Mouse (Mus musculus) liver, postnatal 0 days (tissue): ENCODE data around the gene Il11ra1. TPM values are rescaled to one million over a fixed set of nuclear protein-coding genes. Genes with fewer than 3 reads are reported as not detected.
A peak's percentile ranks its signal among the peaks of the same experiment; 100 is the strongest.

ENCODE experiments used
- ATAC-seq: fragments of 200-750 bp; cut with Nextera tagmentation; 2 replicates; pipeline ENCODE4 v1.8.0; 2017; ENCODE audit warnings: mild to moderate bottlenecking, moderate library complexity
- DNase-seq: peaks from one replicate; pipeline ENCODE4 v3.0.0-alpha.2; 2016
- H3K27ac ChIP-seq: fragments of 300-500 bp; sonication (generic); 2 replicates; pipeline ENCODE4 v1.5.1; 2014; ENCODE audit warnings: antibody characterized with exemption, moderate library complexity, mild to moderate bottlenecking, low read depth
- H3K27me3 ChIP-seq: fragments of 300-500 bp; sonication (generic); 2 replicates; pipeline ENCODE4 v1.6.1; 2014; ENCODE audit warnings: low read length, control low read depth, mixed read lengths; ENCODE audit not compliant: insufficient read depth
- H3K36me3 ChIP-seq: fragments of 300-500 bp; sonication (generic); replicated peaks from 2 replicates; pipeline ENCODE4 v1.6.1; 2014; ENCODE audit warnings: mild to moderate bottlenecking, control low read depth, low read length, moderate library complexity, mixed read lengths; ENCODE audit not compliant: insufficient read depth
- H3K4me1 ChIP-seq: fragments of 300-500 bp; sonication (generic); 2 replicates; pipeline ENCODE4 v1.6.1; 2014; ENCODE audit warnings: antibody characterized with exemption, mild to moderate bottlenecking, control low read depth; ENCODE audit not compliant: insufficient read depth
- H3K4me2 ChIP-seq: fragments of 300-500 bp; sonication (generic); 2 replicates; pipeline ENCODE4 v1.6.1; 2014; ENCODE audit warnings: low read depth, mild to moderate bottlenecking, low read length, moderate library complexity, mixed read lengths
- H3K4me3 ChIP-seq: fragments of 300-500 bp; sonication (generic); 2 replicates; pipeline ENCODE4 v1.5.1; 2014; ENCODE audit warnings: low read depth, low read length
- H3K9ac ChIP-seq: fragments of 300-500 bp; sonication (generic); replicated peaks from 2 replicates; pipeline ENCODE4 v1.6.1; 2014; ENCODE audit warnings: mild to moderate bottlenecking, moderate library complexity
- H3K9me3 ChIP-seq: fragments of 300-500 bp; sonication (generic); 2 replicates; pipeline ENCODE4 v1.6.1; 2016; ENCODE audit warnings: mild to moderate bottlenecking, control low read depth, low read length, mixed read lengths
- CTCF ChIP-seq: sonication (generic); IDR thresholded peaks from 2 replicates; pipeline ENCODE4 v1.5.1; 2016; ENCODE audit warnings: antibody characterized with exemption, low read depth
- EP300 ChIP-seq: IDR thresholded peaks from 2 replicates; pipeline ENCODE4 v1.6.1; 2016; ENCODE audit warnings: antibody characterized with exemption, low read depth, mild to moderate bottlenecking
- WGBS: fragments of 180-500 bp; shearing (Covaris S2); extraction: QIAGEN DNeasy Blood & Tissue Kit; methylation state at CpG from one replicate; pipeline ENCODE4 v1.1.7; 2014; ENCODE audit not compliant: insufficient replicate concordance; 5-methylcytosine and 5-hydroxymethylcytosine counted together
- polyA plus RNA-seq: library from polyadenylated mRNA; unstranded; fragments of >200 nt; fragmentation: Nextera tagmentation; extraction: Ambion mirVana; gene quantifications from 2 replicates; pipeline ENCODE4 v1.2.1, GENCODE M21; 2015

Il11ra1 gene
- polyA plus RNA-seq, 1 experiment from 2014 or later, result 28.5 TPM

DNA sequence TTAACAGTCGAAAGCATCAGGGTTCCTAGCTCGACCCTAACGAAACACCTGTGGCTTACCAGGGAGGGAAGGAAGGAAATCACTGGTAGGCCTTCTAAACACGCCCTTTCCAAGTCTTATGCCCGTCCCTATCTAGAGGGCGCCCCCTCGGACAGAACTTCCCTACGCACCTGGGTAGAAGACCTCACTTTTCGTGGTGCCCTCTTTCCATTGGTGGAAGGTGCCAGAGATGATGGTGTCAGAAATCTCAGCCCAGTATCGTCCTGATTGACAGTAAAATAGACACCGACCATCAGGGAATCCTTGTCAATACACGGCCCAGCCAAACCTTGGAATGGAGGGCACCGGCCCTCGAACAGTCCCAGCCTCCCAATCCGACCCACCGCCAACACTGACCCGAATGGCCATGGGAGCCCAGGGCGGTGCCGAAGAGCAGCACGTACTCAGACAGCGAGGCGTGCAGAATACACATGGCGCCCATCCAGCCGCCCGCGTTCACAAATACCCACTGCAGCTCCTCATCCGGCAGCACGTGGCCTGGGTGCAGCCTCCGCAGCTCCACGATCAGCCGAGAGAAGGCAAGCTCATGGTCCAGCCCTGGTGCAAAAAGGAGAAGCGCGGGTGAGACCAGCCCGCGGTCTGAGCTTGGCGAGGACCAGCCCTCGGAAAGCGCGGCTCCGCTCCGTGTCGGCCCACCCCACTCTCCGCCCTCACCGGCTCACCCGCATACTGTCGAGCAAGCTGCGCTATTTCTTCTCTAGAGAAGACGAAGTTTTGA lies 40.8 kb downstream of the Il11ra1 start:
- TF ChIP-seq CTCF (peak; percentile 27; the same call in 1 of the 2 replicates), EP300 (no peak)
- Histone ChIP-seq H3K27ac (peak overlapping the region; percentile 87), H3K4me2 (peak overlapping the region; percentile 91), H3K27me3 (no peaks in the 10 kb centered on the region), H3K9me3 (no peaks in the 10 kb centered on the region), H3K4me1 (peaks cover 22% of the 10 kb centered on the region), H3K4me3 (peak overlapping the region; percentile 65), H3K9ac (peak overlapping the region; percentile 59), H3K36me3 (peaks cover 5% of the 10 kb centered on the region)
- ATAC-seq, result peak; percentile 74
- under 1% methylated on average over 48 of the region's 48 CpGs for WGBS
- no peak for DNase-seq

GRCm38 (mm10) chr4:41741158-41741560 lies 41.4 kb downstream of the Il11ra1 start:
- DNase-seq (peak; percentile 90), ATAC-seq (peak; percentile 94)
- TF ChIP-seq CTCF (peak; percentile 28), EP300 (no peak)
- Histone ChIP-seq H3K27ac (peak overlapping the region; percentile 87), H3K4me1 (peaks cover 22% of the 10 kb centered on the region), H3K9ac (peak overlapping the region; percentile 59), H3K36me3 (peaks cover 5% of the 10 kb centered on the region), H3K4me2 (peak overlapping the region; percentile 91), H3K9me3 (no peaks in the 10 kb centered on the region; the same call in none of the 2 replicates), H3K4me3 (peak overlapping the region; percentile 65), H3K27me3 (no peaks in the 10 kb centered on the region)
- WGBS, result under 1% methylated on average over 27 of the region's 27 CpGs

GRCm38 (mm10) chr4:41744131-41744530 lies 44.3 kb downstream of the Il11ra1 start:
- Histone ChIP-seq H3K4me2 (no peak overlapping the region), H3K4me1 (peaks cover 22% of the 10 kb centered on the region), H3K4me3 (no peak overlapping the region), H3K9me3 (peaks cover 6% of the 10 kb centered on the region), H3K9ac (no peak overlapping the region), H3K27me3 (no peaks in the 10 kb centered on the region), H3K36me3 (no peaks in the 10 kb centered on the region; the same call in 1 of the 2 replicates), H3K27ac (peak overlapping the region; percentile 66)
- DNase-seq, result no peak
- TF ChIP-seq CTCF, result no peak
- no peak for TF ChIP-seq EP300
- WGBS, result 58% methylated on average over 2 of the region's 2 CpGs
- ATAC-seq, result peak; percentile 28; the same call in 1 of the 2 replicates

DNA sequence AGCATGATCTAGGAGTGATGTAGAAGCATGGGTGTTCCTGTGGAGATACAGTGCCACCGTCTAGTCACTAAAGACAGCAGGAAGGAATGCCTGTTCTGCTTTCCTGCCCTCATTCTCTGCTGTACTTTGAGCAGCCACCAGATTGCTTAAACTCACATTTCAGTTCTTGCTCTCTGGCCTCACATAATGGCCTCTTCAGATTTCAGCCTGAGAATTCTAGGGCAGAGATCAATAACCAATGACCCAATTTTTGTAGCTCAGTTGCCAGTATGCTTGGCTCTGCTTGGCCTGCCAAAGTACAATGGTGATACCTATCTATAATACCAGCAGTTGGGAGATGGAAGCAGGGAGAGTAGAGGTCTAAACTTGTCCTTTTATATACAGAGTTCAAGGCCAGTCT lies 45.2 kb downstream of the Il11ra1 start:
- Histone ChIP-seq H3K4me1 (peaks cover 15% of the 10 kb centered on the region), H3K4me3 (no peak overlapping the region), H3K9me3 (peaks cover 6% of the 10 kb centered on the region), H3K27ac (peak overlapping the region; percentile 66), H3K9ac (no peak overlapping the region), H3K27me3 (no peaks in the 10 kb centered on the region), H3K4me2 (no peak overlapping the region), H3K36me3 (no peaks in the 10 kb centered on the region)
- no peak for TF ChIP-seq CTCF
- TF ChIP-seq EP300, result peak; percentile 30; the same call in 1 of the 2 replicates
- no peak for ATAC-seq
- no peak for DNase-seq
- 43% methylated on average over 1 of the region's 1 CpGs for WGBS

- Histone ChIP-seq H3K4me3 (peak within 1 kb of the TSS; percentile 61), H3K27me3 (no peaks in the 10 kb centered on the region), H3K9ac (peak within 1 kb of the TSS; percentile 78), H3K27ac (peak within 1 kb of the TSS; percentile 94), H3K4me2 (peak within 1 kb of the TSS; percentile 82), H3K36me3 (peaks cover 12% of the 10 kb centered on the region), H3K9me3 (no peaks in the 10 kb centered on the region), H3K4me1 (peaks cover 18% of the 10 kb centered on the region)
- peak; percentile 74 for ATAC-seq
- WGBS, result 13% methylated on average over 14 of the region's 14 CpGs
- TF ChIP-seq CTCF, result no peak
- TF ChIP-seq EP300, result no peak
- no peak for DNase-seq
Measured at GRCm38 (mm10) chr4:41754797-41755337, 55.1 kb downstream of the Il11ra1 start, which contains the start of gene Galt. Gene Galt (plus strand): TSS chr4:41755228.
